Mouse (Mus musculus) CD4-positive helper T cell, adult 2 months (primary cell): ENCODE measurements at regions not wholly inside any gene's neighbourhood (a gene's known extent, or its start where the extent isn't known, plus 50 kb on each side); places are given as distances from the start of the nearest gene placed in this dataset.

Experiments used
- DNase-seq: peaks from one replicate; pipeline ENCODE4 v3.0.0-alpha.2; 2012; ENCODE audit warnings: low read depth, missing footprints, low spot score

DNA sequence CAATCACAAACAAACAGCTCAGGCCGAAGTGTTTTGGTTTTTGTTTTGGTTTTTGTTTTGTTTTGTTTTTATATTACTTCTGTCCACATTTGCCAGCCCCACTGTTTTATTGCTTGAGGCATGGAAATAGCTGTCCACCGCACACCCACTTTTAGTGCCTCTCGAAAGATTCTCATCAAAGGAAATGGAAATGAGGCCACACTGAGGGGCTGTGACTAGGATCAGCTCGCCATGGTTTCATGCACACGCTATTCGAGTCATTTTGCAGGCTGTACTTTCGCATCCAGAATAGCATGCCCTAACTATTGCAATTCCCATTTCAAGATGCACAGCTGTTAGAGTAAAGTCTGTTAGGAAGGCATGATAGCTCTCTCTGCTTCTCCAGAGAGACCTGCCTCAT is 1543.4 kb upstream of the Tenm3 start:
- no peak for DNase-seq

DNA sequence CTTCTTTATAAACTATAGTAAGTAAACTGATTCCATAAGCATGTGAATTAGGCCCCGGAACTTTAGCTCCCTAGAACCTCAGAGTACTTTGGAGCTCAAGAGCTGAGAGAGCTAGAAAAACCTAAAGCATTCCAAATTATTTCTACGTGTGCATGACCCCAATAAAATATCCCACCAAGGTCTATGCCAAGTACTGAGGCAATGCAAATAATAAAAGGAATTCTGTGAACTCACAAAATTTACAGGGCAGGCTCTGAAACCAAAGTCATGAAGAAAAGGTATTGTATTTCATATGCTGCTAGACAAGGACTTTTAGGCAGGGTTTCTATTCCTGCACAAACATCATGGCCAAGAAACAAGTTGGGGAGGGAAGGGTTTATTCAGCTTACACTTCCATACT is 1539.9 kb upstream of the Tenm3 start:
- no peak for DNase-seq

DNA sequence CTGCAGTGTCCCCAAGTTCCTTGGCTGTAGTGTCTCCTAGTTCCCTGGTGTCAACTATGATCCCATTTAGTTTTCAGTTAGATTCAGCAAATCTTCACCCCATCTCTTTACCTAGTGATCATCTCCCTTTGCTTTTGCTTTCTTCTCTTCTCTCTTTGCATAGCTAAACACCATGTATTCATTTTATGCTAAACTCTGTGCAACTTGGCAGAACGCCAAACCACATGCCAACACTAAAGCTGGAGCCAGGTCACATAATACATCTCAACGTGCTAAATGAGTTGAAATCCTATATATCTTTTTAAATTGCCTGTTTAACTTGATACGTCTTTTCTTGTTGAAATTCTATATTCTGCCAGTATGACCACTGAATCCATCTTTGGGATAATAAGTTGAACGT is 1536.0 kb upstream of the Tenm3 start:
- no peak for DNase-seq

DNA sequence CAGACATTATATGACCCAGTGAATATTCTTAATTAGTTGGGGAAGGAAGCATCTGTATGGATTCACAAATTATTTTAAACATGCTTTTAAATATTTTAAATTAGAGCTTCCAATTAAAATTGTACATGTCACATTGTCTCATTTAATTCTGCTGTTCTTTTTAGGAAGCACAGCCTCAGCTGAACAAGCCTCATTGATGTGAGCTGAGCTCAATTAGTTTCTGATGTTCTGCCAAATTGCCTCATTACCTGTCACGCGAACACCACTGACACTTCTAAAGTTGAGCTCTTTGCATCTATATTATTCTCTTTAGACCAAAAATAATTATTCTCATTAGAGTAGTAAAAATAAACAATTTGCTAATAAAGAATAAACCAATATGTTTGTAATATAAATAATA is 1530.0 kb upstream of the Tenm3 start:
- DNase-seq: no peak

DNA sequence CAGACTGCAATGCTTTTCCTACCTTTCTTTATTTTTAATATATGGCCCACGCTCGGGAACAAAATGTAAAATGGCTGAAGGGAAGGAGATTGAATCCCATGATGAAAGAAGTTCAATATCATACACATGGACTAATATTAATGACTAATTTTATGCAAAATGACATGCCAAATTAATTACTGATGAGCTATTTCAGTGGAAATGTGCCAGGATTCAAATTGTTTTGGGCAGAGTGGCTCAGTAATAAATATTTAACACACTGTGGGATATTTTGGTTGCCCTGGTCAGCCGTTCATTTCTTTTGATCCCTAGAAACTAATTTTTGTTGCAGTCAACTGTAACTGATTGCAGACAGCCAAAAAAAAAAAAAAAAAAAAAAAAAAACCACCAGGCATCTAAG is 1482.7 kb upstream of the Tenm3 start:
- DNase-seq: no peak

DNA sequence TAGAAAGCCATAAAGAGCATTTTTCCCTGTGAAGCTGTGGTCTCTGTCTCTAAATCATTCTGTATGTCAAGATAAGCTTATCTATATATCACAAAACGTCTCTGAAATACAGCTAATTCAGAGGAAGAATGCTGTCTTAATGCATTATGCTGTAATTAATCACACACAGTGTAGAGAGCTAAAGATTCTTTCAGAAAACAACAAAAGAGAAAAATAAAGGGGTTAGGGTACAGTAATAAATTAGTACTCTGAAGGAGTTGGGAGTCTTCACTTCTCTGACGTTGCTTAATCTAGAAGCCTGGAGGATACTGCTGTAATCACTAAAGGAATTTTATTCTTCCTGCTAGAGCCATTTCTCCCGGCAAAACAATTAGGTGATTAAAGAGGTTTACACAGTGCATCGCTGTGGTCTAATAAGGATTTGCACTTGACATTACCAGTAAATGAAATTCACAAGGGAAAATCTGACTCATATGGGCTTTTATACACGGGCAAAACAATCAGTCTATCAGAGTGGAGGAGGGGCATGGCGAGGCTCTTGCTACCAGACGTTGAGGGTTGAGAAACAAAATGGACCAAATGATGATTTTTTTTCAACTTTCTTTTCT is 1477.7 kb upstream of the Tenm3 start:
- no peak for DNase-seq

DNA sequence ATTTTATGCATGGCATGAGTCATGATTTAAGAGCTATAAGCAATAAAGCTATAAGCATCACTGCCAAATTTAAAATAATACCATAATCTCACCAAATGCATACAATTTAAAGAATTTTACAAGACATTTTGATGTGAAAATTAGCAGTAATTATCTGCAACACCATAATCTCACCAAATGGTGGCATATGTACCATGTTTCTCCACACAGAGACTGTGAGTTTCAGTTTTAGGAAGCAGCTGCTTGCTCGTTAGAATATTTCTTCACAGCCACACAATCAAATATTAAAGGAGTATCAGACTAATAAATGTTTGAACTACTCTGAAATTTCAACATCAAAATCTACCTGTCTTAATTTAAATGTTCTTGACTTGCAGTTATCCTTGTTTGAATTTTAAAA is 1472.9 kb upstream of the Tenm3 start:
- DNase-seq: no peak

DNA sequence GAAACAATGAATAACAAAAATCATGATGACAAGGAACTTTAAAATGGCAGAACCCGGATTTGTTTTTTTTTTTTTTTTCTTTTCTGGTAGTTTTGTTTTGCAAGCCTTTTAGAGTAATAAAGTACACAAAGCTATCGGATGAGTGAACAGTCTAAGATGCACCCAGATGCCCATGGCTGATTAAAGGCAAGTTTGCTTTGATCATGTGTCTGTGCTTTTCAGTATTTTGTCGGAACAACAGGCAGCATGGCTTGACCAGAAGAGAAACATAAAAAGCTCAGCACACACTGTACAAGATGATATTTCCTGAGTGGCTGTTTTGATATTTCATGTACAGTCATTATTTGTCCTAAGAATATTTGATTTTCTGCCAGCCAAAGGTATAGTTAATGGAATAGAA is 1466.6 kb upstream of the Tenm3 start:
- DNase-seq: no peak

DNA sequence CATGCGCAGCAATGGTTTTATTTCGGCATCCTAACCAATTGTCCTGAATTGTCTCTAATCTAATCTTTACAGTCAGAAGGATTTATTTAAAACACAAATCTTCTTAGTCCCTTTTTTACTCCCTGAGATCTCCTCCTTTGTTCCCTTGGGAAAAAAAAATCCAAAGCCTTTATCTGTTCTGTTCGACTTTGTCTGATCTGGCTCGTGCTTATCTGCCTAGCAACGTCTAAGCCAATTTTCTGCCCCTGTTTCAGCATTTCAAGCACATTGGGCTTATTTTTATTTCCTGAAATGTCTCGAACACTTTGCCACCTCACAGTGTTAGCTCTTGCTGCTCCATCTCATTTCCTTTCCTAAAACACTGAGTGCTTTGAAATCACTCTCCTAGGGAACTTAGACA is 1456.6 kb upstream of the Tenm3 start:
- DNase-seq: no peak

DNA sequence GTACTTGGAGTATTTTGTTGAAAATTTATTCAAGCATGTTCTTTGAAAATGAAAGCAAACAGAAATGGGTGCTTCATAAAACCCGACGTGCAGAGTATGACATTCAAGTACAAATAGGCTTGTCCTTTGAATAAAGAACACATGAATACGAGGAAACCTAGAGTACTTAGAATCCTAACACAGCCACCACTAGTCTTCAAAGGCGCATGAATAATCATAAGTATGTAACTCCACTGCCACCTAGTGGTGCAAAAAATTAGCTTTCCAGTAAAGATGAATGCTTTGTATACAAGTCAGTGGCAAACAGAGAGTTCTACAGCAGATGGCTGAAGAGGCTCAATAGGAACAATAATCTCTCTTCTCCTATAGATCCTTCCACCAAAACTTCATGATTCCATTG is 1449.8 kb upstream of the Tenm3 start:
- DNase-seq: peak; percentile 4

DNA sequence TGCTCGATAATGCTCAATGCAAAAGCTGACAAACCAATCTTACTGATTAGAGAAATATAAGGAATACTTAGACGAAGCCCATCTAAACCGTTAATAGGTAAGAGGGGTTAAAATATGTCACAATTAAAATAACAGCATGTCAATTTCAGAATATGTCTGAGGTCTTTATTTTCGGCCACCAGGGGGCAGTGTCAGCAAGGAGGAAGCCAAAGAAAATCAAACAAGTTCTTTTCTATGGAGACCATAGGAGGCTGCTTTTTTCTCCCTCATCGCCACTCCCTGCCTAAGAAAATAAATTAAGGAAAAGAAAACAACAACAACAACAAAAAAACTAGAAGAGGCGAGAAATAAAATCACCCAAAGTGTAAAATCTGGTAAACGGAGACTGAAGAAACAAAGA is 1448.4 kb upstream of the Tenm3 start:
- DNase-seq: no peak

DNA sequence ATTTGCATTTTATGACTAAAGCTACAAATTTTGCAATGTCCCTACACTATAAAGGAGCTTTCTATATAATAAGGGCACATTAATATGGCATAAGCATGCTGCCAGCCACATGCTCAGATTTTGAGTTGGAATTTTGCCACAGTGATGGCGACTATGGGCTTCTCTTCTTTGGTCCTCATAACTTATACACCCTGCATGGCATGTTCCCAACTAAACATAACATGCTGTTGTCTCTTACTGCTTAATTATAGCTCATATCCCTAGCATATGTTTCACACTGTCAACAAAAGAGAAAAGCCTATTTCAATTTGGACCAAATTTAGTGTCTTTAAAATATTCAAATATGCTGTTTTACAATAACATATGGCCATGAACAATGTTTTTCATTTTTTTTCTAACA is 1432.6 kb upstream of the Tenm3 start:
- DNase-seq: no peak

DNA sequence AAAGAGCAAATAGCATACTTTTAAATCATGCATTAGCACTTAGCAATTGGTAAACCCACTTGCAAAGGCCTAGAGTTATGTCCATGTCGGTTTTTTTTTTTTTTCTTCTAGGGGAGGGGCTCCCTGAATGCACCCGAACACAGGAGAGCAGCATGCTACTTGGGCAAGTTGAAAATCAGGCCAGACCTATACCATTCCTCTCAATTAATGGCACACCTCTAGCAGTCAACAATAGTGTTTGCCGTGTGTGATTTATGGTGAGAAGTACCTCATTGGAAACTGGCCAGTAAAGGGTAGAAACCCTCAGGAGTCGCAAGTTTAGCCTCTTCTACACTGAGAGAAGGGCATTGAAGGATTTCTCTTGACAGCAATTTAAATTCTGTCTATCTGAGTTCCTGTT is 1421.0 kb upstream of the Tenm3 start:
- no peak for DNase-seq
